Mouse (Mus musculus) lung, postnatal 4 days (tissue): ENCODE measurements around the gene Gucd1.
"Not testable (repeated sequence)": the region's sequence is repeated elsewhere in the genome, so short reads cannot be mapped to it uniquely, and the experiment has no call there.

ENCODE experiments used
- DNase-seq, 2 experiments: peaks; one replicate each; pipeline ENCODE4 v3.0.0; 2021

Gene Gucd1

GRCm38 (mm10) chr10:75364214-75364690 is 153.5 kb downstream of the Gucd1 start:
- DNase-seq, result peak; percentile 27 to 74

- DNase-seq, result no peak
Observed at GRCm38 (mm10) chr10:75355341-75355740, 162.4 kb downstream of the Gucd1 start.

- not testable (repeated sequence) for DNase-seq
Observed at GRCm38 (mm10) chr10:75353838-75354241, 163.9 kb downstream of the Gucd1 start.

GRCm38 (mm10) chr10:75352541-75352940 is 165.2 kb downstream of the Gucd1 start:
- no peak for DNase-seq

- no peak for DNase-seq
Observed at GRCm38 (mm10) chr10:75350564-75350963, 167.2 kb downstream of the Gucd1 start.

GRCm38 (mm10) chr10:75345265-75345664 is 172.5 kb downstream of the Gucd1 start:
- no peak for DNase-seq

GRCm38 (mm10) chr10:75344563-75344962 is 173.2 kb downstream of the Gucd1 start:
- not testable (repeated sequence) for DNase-seq

GRCm38 (mm10) chr10:75341936-75342335 is 175.8 kb downstream of the Gucd1 start:
- DNase-seq, result no peak

- no peak for DNase-seq
Observed at GRCm38 (mm10) chr10:75339377-75339776, 178.4 kb downstream of the Gucd1 start.

GRCm38 (mm10) chr10:75338852-75339251 is 178.9 kb downstream of the Gucd1 start:
- DNase-seq, result no peak

- no peak for DNase-seq
Observed at GRCm38 (mm10) chr10:75337231-75337630, 180.5 kb downstream of the Gucd1 start.

GRCm38 (mm10) chr10:75335075-75335474 is 182.7 kb downstream of the Gucd1 start:
- peak in 1 of 2 experiments; percentile 42 for DNase-seq

GRCm38 (mm10) chr10:75334175-75334574 is 183.6 kb downstream of the Gucd1 start:
- no peak for DNase-seq

GRCm38 (mm10) chr10:75333176-75333776 is 184.5 kb downstream of the Gucd1 start:
- no peak for DNase-seq

GRCm38 (mm10) chr10:75332268-75332667 is 185.5 kb downstream of the Gucd1 start:
- peak in 1 of 2 experiments; percentile 28 for DNase-seq

GRCm38 (mm10) chr10:75328201-75328704 is 189.5 kb downstream of the Gucd1 start:
- no peak for DNase-seq

GRCm38 (mm10) chr10:75327081-75327480 is 190.7 kb downstream of the Gucd1 start:
- peak in 1 of 2 experiments; percentile 30 for DNase-seq

GRCm38 (mm10) chr10:75326553-75326952 is 191.2 kb downstream of the Gucd1 start:
- DNase-seq, result peak; percentile 63 to 73

GRCm38 (mm10) chr10:75325821-75326220 is 192.0 kb downstream of the Gucd1 start:
- DNase-seq, result no peak

GRCm38 (mm10) chr10:75324391-75324790 is 193.4 kb downstream of the Gucd1 start:
- no peak for DNase-seq

- peak in 1 of 2 experiments; percentile 69 for DNase-seq
Observed at GRCm38 (mm10) chr10:75323986-75324385, 193.8 kb downstream of the Gucd1 start.

GRCm38 (mm10) chr10:75322966-75323365 is 194.8 kb downstream of the Gucd1 start:
- DNase-seq, result peak in 1 of 2 experiments; percentile 29

- DNase-seq, result peak in 1 of 2 experiments; percentile 31
Observed at GRCm38 (mm10) chr10:75320321-75320720, 197.5 kb downstream of the Gucd1 start.

GRCm38 (mm10) chr10:75318206-75318605 is 199.6 kb downstream of the Gucd1 start:
- DNase-seq, result no peak
